Mouse (Mus musculus) kidney, embryonic 15.5 days (tissue): ENCODE measurements at regions not wholly inside any gene's neighbourhood (a gene's known extent, or its start where the extent isn't known, plus 50 kb on each side); places are given as distances from the start of the nearest gene placed in this dataset.
A peak's percentile ranks its signal among the peaks of the same experiment; 100 is the strongest.

ENCODE experiments used
- ATAC-seq: fragments of 200-750 bp; cut with Nextera tagmentation; replicated peaks from 2 replicates; pipeline ENCODE4 v1.8.0; 2017; ENCODE audit warnings: moderate TSS enrichment; ENCODE audit not compliant: low FRiP score
- H3K27ac ChIP-seq: fragments of 300-500 bp; sonication (generic); 2 replicates; pipeline ENCODE4 v1.5.1; 2015; ENCODE audit warnings: mild to moderate bottlenecking, inconsistent platforms
- H3K27me3 ChIP-seq: fragments of 300-500 bp; sonication (generic); 2 replicates; pipeline ENCODE4 v1.6.1; 2015; ENCODE audit warnings: inconsistent platforms
- H3K36me3 ChIP-seq: fragments of 300-500 bp; sonication (generic); 2 replicates; pipeline ENCODE4 v1.6.1; 2015; ENCODE audit warnings: inconsistent platforms
- H3K4me1 ChIP-seq: fragments of 300-500 bp; sonication (generic); 2 replicates; pipeline ENCODE4 v1.6.1; 2015; ENCODE audit warnings: inconsistent platforms
- H3K4me2 ChIP-seq: fragments of 300-500 bp; sonication (generic); 2 replicates; pipeline ENCODE4 v1.6.1; 2015; ENCODE audit warnings: moderate library complexity, mild to moderate bottlenecking, inconsistent platforms
- H3K4me3 ChIP-seq: fragments of 300-500 bp; sonication (generic); replicated peaks from 2 replicates; pipeline ENCODE4 v1.5.1; 2015; ENCODE audit warnings: mild to moderate bottlenecking, inconsistent platforms
- H3K9ac ChIP-seq: fragments of 300-500 bp; sonication (generic); 2 replicates; pipeline ENCODE4 v1.6.1; 2015; ENCODE audit warnings: mild to moderate bottlenecking, inconsistent platforms
- H3K9me3 ChIP-seq: fragments of 300-500 bp; sonication (generic); replicated peaks from 2 replicates; pipeline ENCODE4 v1.6.1; 2016; ENCODE audit warnings: inconsistent platforms
- WGBS: fragments of 180-500 bp; shearing (Covaris S2); methylation state at CpG from one replicate; pipeline ENCODE4 v1.1.7; 2015; ENCODE audit warnings: mixed read lengths; 5-methylcytosine and 5-hydroxymethylcytosine counted together

DNA sequence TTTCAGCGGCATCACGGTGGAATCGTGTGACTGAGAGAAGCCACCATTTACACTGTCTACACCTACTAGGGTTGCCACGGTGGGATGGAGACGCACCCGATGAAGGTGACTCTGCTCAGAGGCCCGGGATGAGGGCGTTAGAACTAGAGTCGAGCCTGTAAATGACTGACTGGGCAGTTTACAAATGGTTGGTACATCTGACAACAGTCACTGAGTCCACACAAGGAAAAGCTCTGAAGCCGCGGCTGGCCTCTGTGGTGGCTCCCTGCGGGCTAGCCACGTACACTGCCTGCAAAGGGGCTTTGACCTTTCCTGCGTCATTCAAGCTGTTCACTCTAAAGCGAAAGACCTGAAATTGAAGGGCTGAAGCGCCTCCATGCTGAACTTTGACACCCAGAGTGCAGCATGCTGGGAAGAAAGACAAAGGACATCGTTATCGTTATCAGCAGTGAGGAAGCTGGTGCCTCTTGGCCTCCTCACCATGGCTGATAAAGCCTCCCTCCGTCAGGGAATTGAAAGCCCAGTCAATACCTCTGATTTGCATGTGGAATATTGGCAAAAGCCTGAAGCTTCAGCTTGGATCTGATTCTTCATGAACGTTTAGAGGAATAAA is 462.1 kb upstream of the Arglu1 start:
- H3K4me3 ChIP-seq: no peak overlapping the region
- H3K9me3 ChIP-seq: no peaks in the 10 kb centered on the region
- no peak overlapping the region for H3K9ac ChIP-seq
- H3K36me3 ChIP-seq: no peaks in the 10 kb centered on the region
- no peak for ATAC-seq
- H3K4me2 ChIP-seq: no peak overlapping the region
- no peaks in the 10 kb centered on the region for H3K27me3 ChIP-seq
- no peak overlapping the region for H3K27ac ChIP-seq
- 82% methylated on average over 20 of the region's 20 CpGs for WGBS
- peaks cover 6% of the 10 kb centered on the region for H3K4me1 ChIP-seq

GRCm38 (mm10) chr8:9144362-9144761 is 454.0 kb upstream of the Arglu1 start:
- Histone ChIP-seq H3K27me3 (no peaks in the 10 kb centered on the region), H3K4me3 (no peak overlapping the region), H3K36me3 (no peaks in the 10 kb centered on the region), H3K9me3 (no peaks in the 10 kb centered on the region), H3K9ac (no peak overlapping the region), H3K4me1 (no peaks in the 10 kb centered on the region), H3K27ac (no peak overlapping the region), H3K4me2 (no peak overlapping the region)
- no peak for ATAC-seq
- 92% methylated on average over 3 of the region's 3 CpGs for WGBS

GRCm38 (mm10) chr8:9139781-9140180 is 449.5 kb upstream of the Arglu1 start:
- Histone ChIP-seq H3K4me1 (no peaks in the 10 kb centered on the region), H3K27me3 (no peaks in the 10 kb centered on the region), H3K4me3 (no peak overlapping the region), H3K4me2 (no peak overlapping the region), H3K9ac (no peak overlapping the region), H3K9me3 (no peaks in the 10 kb centered on the region), H3K36me3 (no peaks in the 10 kb centered on the region), H3K27ac (no peak overlapping the region)
- 44% methylated on average over 3 of the region's 3 CpGs for WGBS
- ATAC-seq: no peak

- Histone ChIP-seq H3K27me3 (no peaks in the 10 kb centered on the region), H3K9ac (no peak overlapping the region), H3K4me1 (peaks cover under 1% of the 10 kb centered on the region; the same call in 1 of the 2 replicates), H3K36me3 (no peaks in the 10 kb centered on the region), H3K4me2 (no peak overlapping the region), H3K4me3 (no peak overlapping the region), H3K9me3 (no peaks in the 10 kb centered on the region), H3K27ac (no peak overlapping the region)
- 64% methylated on average over 3 of the region's 3 CpGs for WGBS
- ATAC-seq: no peak
These were observed 448.8 kb upstream of the Arglu1 start for GRCm38 (mm10) chr8:9139059-9139620.

- Histone ChIP-seq H3K4me2 (no peak overlapping the region), H3K27me3 (no peaks in the 10 kb centered on the region), H3K36me3 (no peaks in the 10 kb centered on the region), H3K4me1 (peaks cover 8% of the 10 kb centered on the region), H3K4me3 (no peak overlapping the region), H3K9me3 (no peaks in the 10 kb centered on the region), H3K9ac (no peak overlapping the region), H3K27ac (no peak overlapping the region)
- ATAC-seq: peak; percentile 85
- 29% methylated on average over 7 of the region's 7 CpGs for WGBS
These were observed 443.4 kb upstream of the Arglu1 start for GRCm38 (mm10) chr8:9133758-9134157.

DNA sequence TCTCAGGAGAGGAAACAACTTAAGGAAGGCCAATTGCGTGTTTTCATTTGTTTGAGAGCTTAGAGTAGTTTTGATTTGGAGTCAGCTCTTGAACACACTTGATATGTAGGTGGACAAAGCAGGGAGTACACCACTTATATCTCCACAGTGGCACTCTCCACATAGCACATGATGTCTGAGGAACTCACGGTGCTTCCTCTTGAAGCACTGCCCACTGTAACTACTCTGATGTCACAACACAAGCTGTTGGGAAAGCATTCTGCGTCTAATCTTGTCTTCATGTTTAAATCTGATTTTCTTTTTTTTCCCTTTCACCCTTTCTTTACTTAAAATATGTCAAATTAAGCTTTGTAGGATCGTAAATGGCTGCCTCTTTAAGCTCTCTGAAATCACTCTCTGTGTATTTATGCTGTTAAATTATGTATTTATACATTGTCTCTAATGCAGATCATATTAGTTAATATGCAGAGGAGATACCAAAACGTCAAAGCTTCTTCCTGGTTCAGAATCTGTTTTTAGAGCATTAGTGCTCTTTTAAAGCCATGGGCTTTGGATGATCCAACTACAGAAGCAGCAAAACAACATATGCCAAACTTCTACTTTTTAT is 442.4 kb upstream of the Arglu1 start:
- Histone ChIP-seq H3K27ac (no peak overlapping the region), H3K4me1 (peaks cover 8% of the 10 kb centered on the region), H3K27me3 (no peaks in the 10 kb centered on the region), H3K9me3 (no peaks in the 10 kb centered on the region), H3K4me3 (no peak overlapping the region), H3K9ac (no peak overlapping the region), H3K4me2 (no peak overlapping the region), H3K36me3 (no peaks in the 10 kb centered on the region)
- WGBS: 84% methylated on average over 5 of the region's 5 CpGs
- ATAC-seq: no peak

DNA sequence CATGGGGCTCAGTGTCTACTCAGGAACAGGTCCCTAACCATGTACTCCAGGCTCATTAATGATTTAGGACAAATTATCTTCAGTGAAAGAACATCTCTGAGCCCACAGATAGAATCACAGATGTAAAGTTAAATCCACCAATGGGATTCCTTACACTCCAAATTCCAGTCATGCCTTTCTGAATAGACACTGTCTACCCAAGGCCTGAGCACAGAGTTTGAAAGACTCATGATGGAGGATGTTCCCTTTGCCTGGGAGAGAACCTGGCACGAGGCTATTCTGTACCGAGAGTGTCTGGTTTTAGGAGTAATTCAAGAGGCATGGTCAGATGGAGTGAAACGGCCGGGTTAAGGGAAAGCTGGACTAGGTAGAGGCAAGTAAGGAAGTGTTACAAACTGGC is 440.9 kb upstream of the Arglu1 start:
- H3K9ac ChIP-seq: no peak overlapping the region
- H3K27ac ChIP-seq: no peak overlapping the region
- WGBS: 77% methylated on average over 4 of the region's 4 CpGs
- no peaks in the 10 kb centered on the region for H3K36me3 ChIP-seq
- H3K4me1 ChIP-seq: peaks cover 8% of the 10 kb centered on the region
- H3K4me2 ChIP-seq: no peak overlapping the region
- no peaks in the 10 kb centered on the region for H3K27me3 ChIP-seq
- no peak overlapping the region for H3K4me3 ChIP-seq
- no peaks in the 10 kb centered on the region for H3K9me3 ChIP-seq
- no peak for ATAC-seq

DNA sequence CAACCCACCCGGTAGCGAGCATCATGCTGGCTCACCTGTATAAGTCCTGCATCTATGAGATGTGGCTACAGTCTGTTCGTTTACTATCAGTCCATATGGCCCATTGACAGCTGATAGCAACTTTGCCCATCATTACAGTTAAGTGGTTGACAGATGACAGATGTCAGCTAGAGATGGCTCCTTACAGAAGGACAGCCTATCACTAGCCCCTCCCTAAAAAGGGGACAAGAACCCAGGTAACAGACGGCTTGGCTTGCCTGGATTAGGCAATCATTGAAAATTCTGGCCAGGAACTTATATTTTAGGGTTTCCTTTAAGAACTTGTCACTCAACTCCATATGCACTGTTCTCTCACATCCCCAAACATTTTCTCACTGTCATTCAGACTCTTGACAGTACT is 434.2 kb upstream of the Arglu1 start:
- Histone ChIP-seq H3K4me1 (no peaks in the 10 kb centered on the region), H3K4me3 (no peak overlapping the region), H3K9me3 (no peaks in the 10 kb centered on the region), H3K36me3 (no peaks in the 10 kb centered on the region), H3K27ac (no peak overlapping the region), H3K9ac (no peak overlapping the region), H3K27me3 (no peaks in the 10 kb centered on the region), H3K4me2 (no peak overlapping the region)
- no peak for ATAC-seq
- WGBS: 79% methylated on average over 4 of the region's 4 CpGs

DNA sequence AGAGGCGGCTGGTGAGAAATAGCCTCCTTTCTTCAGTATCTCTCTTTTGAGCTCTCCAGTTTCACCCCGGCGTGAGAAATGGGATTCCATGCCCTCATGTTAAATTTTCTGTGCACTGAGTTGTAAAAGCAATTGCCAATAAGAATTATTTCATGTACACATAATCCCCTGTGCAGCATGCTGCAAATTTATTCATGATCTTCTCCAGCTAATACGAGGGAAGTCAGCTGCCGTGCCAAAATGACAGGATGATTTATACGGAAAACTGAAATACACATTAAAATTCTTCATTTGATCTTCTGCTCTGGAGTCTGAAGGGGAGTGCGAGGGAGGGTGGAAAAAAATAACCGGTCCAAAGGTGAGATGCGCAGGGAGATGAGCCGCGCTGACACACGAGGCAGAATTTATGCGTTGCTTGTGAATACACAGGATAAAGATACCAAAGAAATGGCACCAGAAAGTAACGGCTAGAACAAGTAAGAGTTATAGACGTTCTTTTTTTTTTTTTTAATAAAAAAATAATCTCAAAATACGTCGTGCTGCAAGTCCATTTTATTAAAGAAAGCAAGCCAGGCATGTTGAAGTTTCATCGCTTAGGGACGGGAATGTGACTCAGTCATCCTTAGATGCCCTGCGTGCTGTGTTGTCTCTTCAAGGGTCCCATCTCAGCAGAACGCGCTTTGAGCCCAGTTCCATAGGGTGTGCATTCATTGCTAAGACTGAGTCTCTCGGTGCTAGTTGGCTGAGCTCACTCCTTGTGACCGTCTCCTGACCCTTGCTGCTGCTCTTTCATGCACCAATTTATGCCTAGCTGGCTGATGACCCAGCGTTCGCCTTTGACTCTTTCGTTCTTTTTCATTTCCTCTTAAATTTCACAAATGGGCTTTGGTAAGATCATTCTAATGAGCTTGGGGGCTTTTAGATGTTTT is 427.8 kb upstream of the Arglu1 start:
- H3K27ac ChIP-seq: no peak overlapping the region
- no peaks in the 10 kb centered on the region for H3K27me3 ChIP-seq
- H3K9ac ChIP-seq: no peak overlapping the region
- H3K36me3 ChIP-seq: no peaks in the 10 kb centered on the region
- peaks cover 5% of the 10 kb centered on the region; the same call in 1 of the 2 replicates for H3K4me1 ChIP-seq
- H3K4me3 ChIP-seq: no peak overlapping the region
- 0 out of 2 replicates have a peak, but pooled peaks have one; percentile 46 for ATAC-seq
- H3K4me2 ChIP-seq: peak overlapping the region; percentile 21; the same call in 1 of the 2 replicates
- no peaks in the 10 kb centered on the region for H3K9me3 ChIP-seq
- WGBS: 49% methylated on average over 27 of the region's 27 CpGs

- Histone ChIP-seq H3K4me2 (no peak overlapping the region), H3K27me3 (no peaks in the 10 kb centered on the region), H3K9ac (no peak overlapping the region), H3K9me3 (no peaks in the 10 kb centered on the region), H3K4me3 (no peak overlapping the region), H3K4me1 (0 out of 2 replicates have a peak, but pooled peaks cover 10% of the 10 kb centered on the region), H3K27ac (no peak overlapping the region), H3K36me3 (no peaks in the 10 kb centered on the region)
- no peak for ATAC-seq
- 39% methylated on average over 5 of the region's 5 CpGs for WGBS
These were observed 405.7 kb upstream of the Arglu1 start for GRCm38 (mm10) chr8:9095980-9096379.

DNA sequence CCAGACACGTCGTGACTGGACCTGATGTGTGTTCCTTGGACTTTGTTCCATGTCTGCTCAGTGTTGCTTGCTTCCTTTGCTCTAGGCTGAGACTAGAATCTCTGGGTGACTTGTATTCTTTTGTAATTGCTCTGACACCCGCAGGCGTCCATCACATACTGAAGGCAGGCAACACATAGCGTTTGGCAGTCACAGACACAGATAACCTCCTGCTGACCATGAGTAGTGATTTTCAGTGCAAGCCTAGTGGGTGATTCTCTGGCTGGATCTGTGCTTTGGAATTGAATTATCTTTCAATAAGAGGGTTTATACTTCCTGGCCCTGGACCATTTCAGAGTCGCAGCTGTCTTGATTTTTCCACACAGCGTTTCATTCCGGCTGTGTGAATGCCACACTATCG is 403.7 kb upstream of the Arglu1 start:
- peak overlapping the region; percentile 72 for H3K27ac ChIP-seq
- H3K4me3 ChIP-seq: no peak overlapping the region
- no peak overlapping the region for H3K9ac ChIP-seq
- no peaks in the 10 kb centered on the region for H3K9me3 ChIP-seq
- no peaks in the 10 kb centered on the region for H3K36me3 ChIP-seq
- H3K27me3 ChIP-seq: no peaks in the 10 kb centered on the region
- no peak for ATAC-seq
- WGBS: 62% methylated on average over 9 of the region's 9 CpGs
- H3K4me2 ChIP-seq: no peak overlapping the region
- H3K4me1 ChIP-seq: 0 out of 2 replicates have a peak, but pooled peaks cover 10% of the 10 kb centered on the region

GRCm38 (mm10) chr8:9093356-9093755 is 403.0 kb upstream of the Arglu1 start:
- 40% methylated on average over 4 of the region's 4 CpGs for WGBS
- Histone ChIP-seq H3K36me3 (no peaks in the 10 kb centered on the region), H3K4me1 (0 out of 2 replicates have a peak, but pooled peaks cover 10% of the 10 kb centered on the region), H3K27me3 (no peaks in the 10 kb centered on the region), H3K4me2 (no peak overlapping the region), H3K9me3 (no peaks in the 10 kb centered on the region), H3K4me3 (no peak overlapping the region), H3K9ac (no peak overlapping the region), H3K27ac (no peak overlapping the region)
- ATAC-seq: no peak
